Mouse (Mus musculus): ENCODE data around the gene Gpbar1.

DNA sequence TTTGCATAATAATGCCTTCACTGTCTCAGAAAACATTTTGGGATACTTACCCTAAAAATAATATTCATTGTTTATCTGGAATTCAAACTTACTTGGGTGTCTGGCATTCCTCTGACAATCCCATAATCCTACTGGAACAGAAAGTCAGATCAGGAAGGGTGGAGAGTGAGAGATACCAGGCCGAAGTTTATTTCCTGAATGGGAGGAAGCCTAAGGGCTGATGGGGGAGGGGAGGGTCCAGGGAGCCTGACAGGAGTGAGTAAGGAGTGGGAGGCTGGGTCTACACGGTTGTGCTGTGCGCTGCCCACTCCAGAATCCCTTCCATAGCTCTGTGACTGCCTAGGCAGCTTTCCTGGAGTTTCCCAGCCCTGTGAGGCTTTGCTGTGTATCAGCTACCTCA lies 31.4 kb downstream of the Gpbar1 start:
- TF ChIP-seq POLR2A (IDR thresholded peaks at IDR 0.05; ENCODE audit: extremely low read depth, insufficient read depth, low read length) (no peak), CTCF (IDR thresholded peaks at IDR 0.05; ENCODE audit: extremely low read depth, insufficient read depth, low read length) (no peak)
